Mouse (Mus musculus) neural tube, embryonic 15.5 days (tissue): ENCODE measurements at regions not wholly inside any gene's neighbourhood (a gene's known extent, or its start where the extent isn't known, plus 50 kb on each side); places are given as distances from the start of the nearest gene placed in this dataset.

Experiments
- ATAC-seq: fragments of 200-750 bp; cut with Nextera tagmentation; 2 replicates; pipeline ENCODE4 v1.8.0; 2017; ENCODE audit warnings: mild to moderate bottlenecking, moderate TSS enrichment, moderate library complexity; ENCODE audit not compliant: low FRiP score
- H3K27ac ChIP-seq: fragments of 300-500 bp; sonication (generic); replicated peaks from 2 replicates; pipeline ENCODE4 v1.5.1; 2015; ENCODE audit warnings: mild to moderate bottlenecking, inconsistent platforms
- H3K27me3 ChIP-seq: fragments of 300-500 bp; sonication (generic); replicated peaks from 2 replicates; pipeline ENCODE4 v1.6.1; 2015; ENCODE audit warnings: inconsistent platforms
- H3K36me3 ChIP-seq: fragments of 300-500 bp; sonication (generic); 2 replicates; pipeline ENCODE4 v1.6.1; 2015; ENCODE audit warnings: inconsistent platforms
- H3K4me1 ChIP-seq: fragments of 300-500 bp; sonication (generic); 2 replicates; pipeline ENCODE4 v1.6.1; 2015; ENCODE audit warnings: inconsistent platforms
- H3K4me2 ChIP-seq: fragments of 300-500 bp; sonication (generic); 2 replicates; pipeline ENCODE4 v1.6.1; 2015; ENCODE audit warnings: inconsistent platforms, mild to moderate bottlenecking, moderate library complexity
- H3K4me3 ChIP-seq: fragments of 300-500 bp; sonication (generic); replicated peaks from 2 replicates; pipeline ENCODE4 v1.5.1; 2015; ENCODE audit warnings: mild to moderate bottlenecking, inconsistent platforms
- H3K9ac ChIP-seq: fragments of 300-500 bp; sonication (generic); replicated peaks from 2 replicates; pipeline ENCODE4 v1.6.1; 2015; ENCODE audit warnings: mild to moderate bottlenecking, inconsistent platforms
- H3K9me3 ChIP-seq: fragments of 300-500 bp; sonication (generic); replicated peaks from 2 replicates; pipeline ENCODE4 v1.6.1; 2016; ENCODE audit warnings: inconsistent platforms
- WGBS: fragments of 180-500 bp; shearing (Covaris S2); methylation state at CpG from one replicate; pipeline ENCODE4 v1.1.7; 2015; ENCODE audit warnings: mixed read lengths; 5-methylcytosine and 5-hydroxymethylcytosine counted together

GRCm38 (mm10) chr12:113277741-113278140, 92.0 kb downstream of the Tmem121 start:
- Histone ChIP-seq H3K4me2 (no peak overlapping the region), H3K9me3 (no peaks in the 10 kb centered on the region)
- no peak for ATAC-seq

GRCm38 (mm10) chr12:113292029-113292809, 106.5 kb downstream of the Tmem121 start:
- H3K4me3 ChIP-seq, result no peak overlapping the region
- H3K4me1 ChIP-seq, result no peaks in the 10 kb centered on the region
- 57% methylated on average over 1 of the region's 1 CpGs for WGBS
- H3K27me3 ChIP-seq, result no peaks in the 10 kb centered on the region
- no peak for ATAC-seq
- H3K36me3 ChIP-seq, result no peaks in the 10 kb centered on the region
- no peak overlapping the region for H3K4me2 ChIP-seq
- H3K9ac ChIP-seq, result no peak overlapping the region
- no peak overlapping the region for H3K27ac ChIP-seq
- no peaks in the 10 kb centered on the region for H3K9me3 ChIP-seq

More at GRCm38 (mm10) chr12:113277741-113278140, 92.0 kb downstream of the Tmem121 start:
- no peak overlapping the region for H3K4me3 ChIP-seq
- no peak overlapping the region for H3K27ac ChIP-seq
- H3K27me3 ChIP-seq, result no peaks in the 10 kb centered on the region
- 96% methylated on average over 5 of the region's 5 CpGs for WGBS
- H3K36me3 ChIP-seq, result no peaks in the 10 kb centered on the region
- H3K9ac ChIP-seq, result no peak overlapping the region
- H3K4me1 ChIP-seq, result no peaks in the 10 kb centered on the region

- Histone ChIP-seq H3K9ac (no peak overlapping the region), H3K27me3 (no peaks in the 10 kb centered on the region), H3K4me3 (no peak overlapping the region), H3K4me1 (no peaks in the 10 kb centered on the region), H3K9me3 (no peaks in the 10 kb centered on the region), H3K27ac (no peak overlapping the region), H3K36me3 (no peaks in the 10 kb centered on the region), H3K4me2 (no peak overlapping the region)
- ATAC-seq, result no peak
- 91% methylated on average over 2 of the region's 2 CpGs for WGBS
Measured at GRCm38 (mm10) chr12:113295924-113296323, 110.2 kb downstream of the Tmem121 start.

- ATAC-seq, result no peak
- Histone ChIP-seq H3K4me3 (no peak overlapping the region), H3K27me3 (no peaks in the 10 kb centered on the region), H3K9ac (no peak overlapping the region), H3K9me3 (no peaks in the 10 kb centered on the region), H3K36me3 (no peaks in the 10 kb centered on the region), H3K27ac (no peak overlapping the region), H3K4me2 (no peak overlapping the region), H3K4me1 (no peaks in the 10 kb centered on the region)
- 79% methylated on average over 1 of the region's 1 CpGs for WGBS
Measured at GRCm38 (mm10) chr12:113305973-113306372, 120.2 kb downstream of the Tmem121 start.

GRCm38 (mm10) chr12:113313319-113313718, 127.6 kb downstream of the Tmem121 start:
- Histone ChIP-seq H3K4me2 (no peak overlapping the region), H3K4me3 (no peak overlapping the region), H3K9me3 (no peaks in the 10 kb centered on the region), H3K36me3 (no peaks in the 10 kb centered on the region), H3K4me1 (no peaks in the 10 kb centered on the region), H3K27me3 (no peaks in the 10 kb centered on the region), H3K9ac (no peak overlapping the region), H3K27ac (no peak overlapping the region)
- 53% methylated on average over 3 of the region's 3 CpGs for WGBS
- no peak for ATAC-seq

GRCm38 (mm10) chr12:113314624-113315023, 128.9 kb downstream of the Tmem121 start:
- H3K4me3 ChIP-seq, result no peak overlapping the region
- H3K27me3 ChIP-seq, result no peaks in the 10 kb centered on the region
- no peaks in the 10 kb centered on the region for H3K9me3 ChIP-seq
- WGBS, result 92% methylated on average over 4 of the region's 4 CpGs
- no peak overlapping the region for H3K27ac ChIP-seq
- H3K4me2 ChIP-seq, result no peak overlapping the region
- no peak for ATAC-seq
- H3K4me1 ChIP-seq, result no peaks in the 10 kb centered on the region
- H3K9ac ChIP-seq, result no peak overlapping the region
- H3K36me3 ChIP-seq, result no peaks in the 10 kb centered on the region

GRCm38 (mm10) chr12:113321086-113321485, 135.4 kb downstream of the Tmem121 start:
- ATAC-seq, result no peak
- Histone ChIP-seq H3K9ac (no peak overlapping the region), H3K4me1 (no peaks in the 10 kb centered on the region), H3K36me3 (no peaks in the 10 kb centered on the region), H3K27ac (no peak overlapping the region), H3K9me3 (no peaks in the 10 kb centered on the region), H3K4me3 (no peak overlapping the region), H3K4me2 (no peak overlapping the region), H3K27me3 (no peaks in the 10 kb centered on the region)
- 68% methylated on average over 9 of the region's 9 CpGs for WGBS

- no peaks in the 10 kb centered on the region for H3K4me1 ChIP-seq
- no peaks in the 10 kb centered on the region for H3K36me3 ChIP-seq
- no peak overlapping the region for H3K27ac ChIP-seq
- no peak overlapping the region for H3K4me2 ChIP-seq
- no peaks in the 10 kb centered on the region for H3K27me3 ChIP-seq
- 91% methylated on average over 2 of the region's 2 CpGs for WGBS
- no peak overlapping the region for H3K4me3 ChIP-seq
- no peak overlapping the region for H3K9ac ChIP-seq
- no peaks in the 10 kb centered on the region for H3K9me3 ChIP-seq
- ATAC-seq, result no peak
Measured at GRCm38 (mm10) chr12:113322173-113322572, 136.4 kb downstream of the Tmem121 start.

GRCm38 (mm10) chr12:113327851-113328250, 142.1 kb downstream of the Tmem121 start:
- Histone ChIP-seq H3K9me3 (no peaks in the 10 kb centered on the region), H3K4me2 (no peak overlapping the region), H3K4me1 (no peaks in the 10 kb centered on the region), H3K27me3 (no peaks in the 10 kb centered on the region), H3K9ac (no peak overlapping the region), H3K27ac (no peak overlapping the region), H3K36me3 (no peaks in the 10 kb centered on the region), H3K4me3 (no peak overlapping the region)
- 95% methylated on average over 5 of the region's 5 CpGs for WGBS
- ATAC-seq, result no peak

- H3K9ac ChIP-seq, result no peak overlapping the region
- no peaks in the 10 kb centered on the region for H3K9me3 ChIP-seq
- no peaks in the 10 kb centered on the region for H3K4me1 ChIP-seq
- no peak overlapping the region for H3K27ac ChIP-seq
- no peak overlapping the region for H3K4me2 ChIP-seq
- H3K36me3 ChIP-seq, result no peaks in the 10 kb centered on the region
- H3K27me3 ChIP-seq, result no peaks in the 10 kb centered on the region
- no peak for ATAC-seq
- 91% methylated on average over 6 of the region's 6 CpGs for WGBS
- H3K4me3 ChIP-seq, result no peak overlapping the region
Measured at GRCm38 (mm10) chr12:113330266-113330665, 144.5 kb downstream of the Tmem121 start.

GRCm38 (mm10) chr12:113332226-113332625, 146.5 kb downstream of the Tmem121 start:
- H3K9me3 ChIP-seq, result no peaks in the 10 kb centered on the region
- no peaks in the 10 kb centered on the region for H3K36me3 ChIP-seq
- H3K27me3 ChIP-seq, result no peaks in the 10 kb centered on the region
- H3K4me1 ChIP-seq, result no peaks in the 10 kb centered on the region
- H3K4me3 ChIP-seq, result no peak overlapping the region
- no peak overlapping the region for H3K27ac ChIP-seq
- WGBS, result 80% methylated on average over 3 of the region's 3 CpGs
- ATAC-seq, result no peak
- H3K4me2 ChIP-seq, result no peak overlapping the region
- H3K9ac ChIP-seq, result no peak overlapping the region

- Histone ChIP-seq H3K9ac (no peak overlapping the region), H3K4me3 (no peak overlapping the region), H3K4me1 (no peaks in the 10 kb centered on the region), H3K4me2 (no peak overlapping the region), H3K27me3 (no peaks in the 10 kb centered on the region), H3K27ac (no peak overlapping the region), H3K9me3 (no peaks in the 10 kb centered on the region), H3K36me3 (no peaks in the 10 kb centered on the region)
- no peak for ATAC-seq
Measured at GRCm38 (mm10) chr12:113333399-113333798, 147.7 kb downstream of the Tmem121 start.
